Mouse (Mus musculus) activated CD4-positive, CD25-positive, alpha-beta regulatory T cell (primary cell): Measurements from ENCODE around the gene Olfr1411. TPM values are rescaled to one million over a fixed set of nuclear protein-coding genes. Genes with fewer than 3 reads are reported as not detected.

ENCODE experiments used
- polyA plus RNA-seq, 2 experiments: library from polyadenylated mRNA; unstranded; fragments of 100-300 nt; shearing (Covaris generic); gene quantifications; one replicate each; pipeline ENCODE4 v1.2.1; 2017

The Olfr1411 gene
- under 1 TPM in 1 of 2 experiments, not detected in 1; 0.14 TPM for polyA plus RNA-seq

DNA sequence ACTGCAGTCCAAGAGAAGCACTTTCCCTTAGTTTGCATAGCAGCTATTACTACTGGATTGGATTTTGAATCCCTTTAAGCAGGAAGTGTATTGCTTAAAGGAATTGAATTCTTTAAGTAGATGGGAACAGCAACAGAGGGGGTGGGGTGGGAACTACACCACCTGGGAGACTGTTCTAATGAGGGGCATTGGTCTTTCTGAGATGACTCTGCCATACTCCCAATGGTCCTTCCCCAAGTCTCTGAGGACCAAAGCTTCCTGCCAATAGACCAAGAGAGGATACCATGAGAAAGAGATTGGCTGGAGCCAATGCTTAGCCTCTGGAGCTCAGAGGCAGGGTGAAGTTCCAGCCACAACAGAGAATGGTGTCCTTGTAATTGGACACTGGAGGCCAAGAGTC is at the start of gene Olfr1411:
Gene Olfr1411, plus strand, starts transcription at position 301 of the 400 bp plus-strand sequence.

DNA sequence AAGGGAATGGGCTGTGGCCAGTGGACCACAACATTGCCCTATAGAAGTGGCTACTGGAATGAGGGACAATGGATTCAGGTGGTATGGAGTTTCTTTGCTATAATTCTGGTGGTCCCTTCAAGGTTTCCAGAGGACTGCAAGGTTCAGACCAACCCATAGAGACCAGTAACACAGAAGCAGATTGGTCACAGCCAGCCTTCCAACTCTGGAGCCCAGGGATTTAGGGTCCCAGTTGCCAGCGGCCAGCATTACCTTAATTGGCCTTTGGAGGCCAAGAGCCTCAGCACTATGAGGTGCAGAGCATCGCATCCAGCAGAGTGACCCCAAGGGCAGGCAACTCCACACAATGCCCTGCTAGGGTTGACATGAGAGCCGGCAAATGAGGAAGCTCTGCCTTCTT is 23.2 kb upstream of the Olfr1411 start, which contains the start of gene Olfr1413:
Gene Olfr1413, plus strand, starts transcription at position 301 of the 400 bp plus-strand sequence.

DNA sequence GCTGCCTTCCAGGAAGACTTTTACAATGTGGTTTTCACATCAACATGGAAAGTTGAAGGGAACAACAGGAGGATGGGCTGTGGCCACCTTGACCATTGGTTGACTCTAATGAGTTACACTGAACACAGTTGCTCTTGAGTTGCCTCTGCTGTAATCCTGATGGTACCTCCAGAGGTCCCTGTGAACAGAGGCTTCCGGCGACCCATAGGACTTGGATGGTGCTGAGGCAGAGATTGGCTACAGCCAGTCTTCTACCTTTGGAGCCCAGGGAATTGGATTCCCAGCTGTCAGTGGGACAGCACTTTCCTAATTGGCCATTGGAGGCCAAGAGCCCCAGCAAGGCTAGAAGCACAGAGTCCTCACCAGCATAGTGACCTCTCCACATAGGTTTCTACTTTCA is 8.7 kb upstream of the Olfr1411 start, which contains the start of gene Olfr1412:
Gene Olfr1412, plus strand, starts transcription at position 301 of the 400 bp plus-strand sequence.

DNA sequence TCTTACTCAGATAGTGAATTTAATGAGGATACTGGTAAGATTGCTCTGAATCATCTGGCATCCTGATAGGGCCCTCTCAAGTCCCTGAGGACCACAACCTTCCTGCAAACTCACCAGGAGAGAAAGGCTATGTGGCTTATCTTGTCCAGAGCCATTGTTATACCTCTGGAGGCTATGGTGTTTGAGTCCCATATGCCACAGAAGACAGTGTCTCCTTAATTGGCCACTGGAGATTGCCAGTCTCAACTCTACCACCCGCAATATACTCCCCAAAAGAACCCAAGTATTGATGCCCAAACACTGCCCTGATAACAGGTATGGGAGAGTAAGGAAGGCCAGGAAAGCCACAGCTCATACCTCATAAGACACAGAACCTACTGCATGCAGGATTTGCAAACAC is 11.3 kb downstream of the Olfr1411 start, which contains the start of gene Olfr1410:
Gene Olfr1410, plus strand, starts transcription at position 301 of the 400 bp plus-strand sequence.

DNA sequence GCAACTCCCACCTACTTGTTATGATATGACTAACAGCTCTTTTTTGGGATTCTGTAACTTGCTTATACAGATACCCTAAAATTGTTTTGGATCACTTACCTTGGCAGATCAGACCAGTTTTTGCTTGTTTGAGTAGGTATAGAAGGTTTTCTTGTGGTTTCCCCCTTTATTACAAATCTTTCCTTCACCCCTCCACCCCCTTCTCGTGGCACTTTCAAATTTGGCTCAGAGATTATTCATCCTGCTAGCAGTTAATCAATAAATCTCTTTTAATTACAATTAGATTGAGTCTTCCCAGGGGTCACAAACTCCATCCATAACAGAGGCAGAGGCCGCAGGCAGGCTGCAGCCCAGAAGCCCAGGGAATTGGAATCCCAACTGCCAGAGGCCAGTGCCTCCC is 23.3 kb downstream of the Olfr1411 start, which contains the start of gene Olfr12:
Gene Olfr12, plus strand, starts transcription at position 301 of the 400 bp plus-strand sequence.

DNA sequence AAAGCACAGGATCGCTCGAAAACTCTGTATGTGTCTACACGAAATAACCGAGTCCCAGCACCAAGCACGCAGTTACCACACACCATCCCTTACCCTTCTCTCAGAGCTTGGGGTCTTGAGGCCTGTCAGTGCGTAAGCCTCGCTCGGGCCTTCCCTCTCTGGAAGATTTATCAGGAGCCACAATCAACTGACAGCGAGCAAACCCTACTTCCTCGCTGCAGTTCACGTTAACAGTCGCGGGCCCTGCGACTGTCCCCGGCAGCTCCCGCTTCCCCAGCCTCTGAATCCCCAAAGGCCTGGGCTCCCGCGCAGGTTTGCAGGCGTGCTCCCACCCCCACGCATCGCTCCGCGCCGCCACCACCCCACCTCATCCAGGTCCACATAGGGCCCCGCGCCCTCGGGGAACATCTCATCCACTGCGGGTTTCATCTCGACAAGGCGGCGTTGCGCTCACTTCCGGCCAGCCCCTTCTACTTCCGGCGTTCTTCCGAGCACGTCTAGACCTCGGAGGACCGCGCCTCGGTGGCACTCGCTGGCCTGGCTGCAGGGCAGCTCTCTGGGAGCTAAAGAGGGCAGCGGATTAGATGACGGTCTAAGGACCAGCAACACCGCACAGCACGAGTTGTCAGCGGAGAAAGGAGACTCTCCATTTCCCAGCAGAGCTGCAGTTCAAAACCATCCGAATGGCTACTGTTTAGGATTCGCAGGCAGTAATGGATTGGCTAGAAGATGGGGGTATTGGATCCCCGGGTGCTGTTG is 47.5 kb downstream of the Olfr1411 start, which contains the start of gene Cops9:
Gene Cops9, minus strand, starts transcription at position 472 of the 759 bp plus-strand sequence.

Other genes starting within 250 kb of the Olfr1411 start
- 100 to 1,000 TPM; 229 to 244 TPM for gene Ndufa10, start 120.6 kb upstream of the Olfr1411 start, polyA plus RNA-seq
- gene Olfr1416, start 109.3 kb upstream of the Olfr1411 start, polyA plus RNA-seq: not detected
- not detected for gene Olfr1415, start 98.3 kb upstream of the Olfr1411 start, polyA plus RNA-seq
- 1 to 10 TPM in 1 of 2 experiments, not detected in 1; 1.5 TPM for gene Olfr1414, start 75.8 kb upstream of the Olfr1411 start, polyA plus RNA-seq
- under 1 TPM in 1 of 2 experiments, not detected in 1; 0.28 TPM for gene Olfr1413, start 23.1 kb upstream of the Olfr1411 start, polyA plus RNA-seq
- gene Olfr1412, start 8.6 kb upstream of the Olfr1411 start, polyA plus RNA-seq: under 1 TPM in 1 of 2 experiments, not detected in 1; 0.06 TPM
- not detected for gene Olfr1410, start 11.4 kb downstream of the Olfr1411 start, polyA plus RNA-seq
- gene Olfr12, start 23.4 kb downstream of the Olfr1411 start, polyA plus RNA-seq: not detected
- 100 to 1,000 TPM; 234 to 278 TPM for gene Cops9, start 47.6 kb downstream of the Olfr1411 start, polyA plus RNA-seq
- 1 to 10 TPM in 1 of 2 experiments, under 1 TPM in 1; 0.99 to 2.5 TPM for gene Otos, start 54.4 kb downstream of the Olfr1411 start, polyA plus RNA-seq
- gene Gpc1, start 237.2 kb downstream of the Olfr1411 start, polyA plus RNA-seq: 1 to 10 TPM; 3.1 to 5.5 TPM